Mouse (Mus musculus) bone marrow, adult 2 months (tissue): ENCODE data around the gene Mblac1. TPM values are rescaled to one million over a fixed set of nuclear protein-coding genes. Genes with fewer than 3 reads are reported as not detected.

ENCODE experiments used
- H3K27ac ChIP-seq: fragments of 200-500 bp; 2 replicates; pipeline ENCODE4 v1.5.1; 2012; ENCODE audit warnings: low read depth, mild to moderate bottlenecking, control low read depth, inconsistent platforms, low read length; ENCODE audit not compliant: control insufficient read depth, poor library complexity, insufficient read depth
- H3K4me1 ChIP-seq: fragments of 200-500 bp; 2 replicates; pipeline ENCODE4 v1.6.1; 2011; ENCODE audit warnings: low read length; ENCODE audit not compliant: control insufficient read depth, insufficient read depth
- H3K4me3 ChIP-seq: fragments of 200-500 bp; replicated peaks from 2 replicates; pipeline ENCODE3; 2011; ENCODE audit warnings: mild to moderate bottlenecking, low read depth, low read length, control low read depth; ENCODE audit not compliant: control insufficient read depth
- CTCF ChIP-seq: fragments of 200-500 bp; IDR thresholded peaks from 2 replicates; pipeline ENCODE4 v1.5.1; 2011; ENCODE audit warnings: low read length, control low read depth; ENCODE audit not compliant: control insufficient read depth, insufficient read depth
- POLR2A ChIP-seq: fragments of 200-500 bp; IDR thresholded peaks from 2 replicates; pipeline ENCODE4 v1.6.1; 2011; ENCODE audit warnings: low read depth, mild to moderate bottlenecking, control low read depth, low read length, borderline replicate concordance; ENCODE audit not compliant: control insufficient read depth
- WGBS: fragments of 180-500 bp; shearing (Covaris S2); methylation state at CpG from one replicate; pipeline ENCODE4 v1.1.7; 2018; 5-methylcytosine and 5-hydroxymethylcytosine counted together
- polyA plus RNA-seq: library from polyadenylated mRNA; stranded (reverse); fragments of >200 nt; gene quantifications from 2 replicates; pipeline ENCODE4 v1.2.4, GENCODE M21; 2011; ENCODE audit warnings: low replicate concordance; ENCODE audit not compliant: missing spikeins, insufficient read depth, insufficient read length

The Mblac1 gene
- polyA plus RNA-seq, 1 experiment = 2.3 TPM

DNA sequence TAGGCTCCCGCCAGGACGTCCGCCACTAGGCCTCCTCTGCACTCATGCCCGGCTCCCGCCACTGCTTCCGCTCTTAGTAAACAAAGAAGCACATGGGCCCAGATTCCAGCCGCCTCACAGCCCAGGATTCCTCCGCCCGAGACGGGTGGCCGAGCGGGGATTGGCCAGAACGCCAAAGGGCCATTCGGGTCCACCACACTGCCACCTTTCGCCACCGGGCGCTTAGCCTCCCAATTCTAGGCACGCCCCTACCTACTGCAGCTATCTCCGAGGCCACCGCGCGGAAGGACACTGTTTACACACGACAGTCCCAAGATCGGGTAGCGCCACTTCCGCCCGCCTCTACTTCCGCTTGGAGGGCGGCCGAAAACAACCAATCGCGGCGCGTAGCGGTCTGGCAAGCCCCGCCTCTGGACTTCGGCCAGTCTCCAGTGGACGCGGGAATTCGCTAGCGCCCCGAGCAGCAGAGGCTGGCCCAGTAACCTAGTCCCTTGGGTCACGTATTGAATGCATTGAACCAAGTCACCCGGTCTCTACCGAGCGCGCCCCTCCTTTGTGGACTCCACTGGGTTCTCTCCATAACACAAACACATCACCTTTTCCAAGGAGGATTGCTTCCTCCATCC lies 23.1 kb upstream of the Mblac1 start:
- under 1% methylated on average over 47 of the region's 47 CpGs for WGBS
- Histone ChIP-seq H3K4me3 (peak overlapping the region; percentile 82), H3K27ac (peak overlapping the region; percentile 84), H3K4me1 (no peaks in the 10 kb centered on the region; the same call in 1 of the 2 replicates)
- TF ChIP-seq POLR2A (peak; percentile 45; the same call in 1 of the 2 replicates), CTCF (no peak; the same call in 1 of the 2 replicates)

GRCm38 (mm10) chr5:138171695-138172491 lies 22.2 kb upstream of the Mblac1 start, which contains the start of the genes Ap4m1 and Mcm7:
Ap4m1 (plus strand) TSS chr5:138172002.
Mcm7 (minus strand) TSS chr5:138172422.
- Histone ChIP-seq H3K4me3 (peak within 1 kb of the TSS; percentile 82), H3K4me1 (no peaks in the 10 kb centered on the region; the same call in 1 of the 2 replicates), H3K27ac (peak within 1 kb of the TSS; percentile 84)
- TF ChIP-seq POLR2A (peak; percentile 78), CTCF (no peak)
- WGBS = under 1% methylated on average over 54 of the region's 54 CpGs

- TF ChIP-seq CTCF (no peak), POLR2A (no peak)
- Histone ChIP-seq H3K4me1 (no peaks in the 10 kb centered on the region; the same call in 1 of the 2 replicates), H3K4me3 (no peak overlapping the region), H3K27ac (no peak overlapping the region)
- WGBS = 49% methylated on average over 3 of the region's 3 CpGs
Observed at GRCm38 (mm10) chr5:138173217-138173616, 20.9 kb upstream of the Mblac1 start.

- H3K27ac ChIP-seq = peak within 1 kb of the TSS; percentile 57; the same call in 1 of the 2 replicates
- WGBS = under 1% methylated on average over 31 of the region's 31 CpGs
- no peaks in the 10 kb centered on the region; the same call in 1 of the 2 replicates for H3K4me1 ChIP-seq
- TF ChIP-seq CTCF (no peak), POLR2A (peak; percentile 97)
- H3K4me3 ChIP-seq = peak within 1 kb of the TSS; percentile 98
Observed at GRCm38 (mm10) chr5:138186950-138187638, 7.0 kb upstream of the Mblac1 start, which contains the start of the genes Taf6 and Cnpy4. Taf6 (minus strand) TSS chr5:138187451. Cnpy4 (plus strand) TSS chr5:138187485.

DNA sequence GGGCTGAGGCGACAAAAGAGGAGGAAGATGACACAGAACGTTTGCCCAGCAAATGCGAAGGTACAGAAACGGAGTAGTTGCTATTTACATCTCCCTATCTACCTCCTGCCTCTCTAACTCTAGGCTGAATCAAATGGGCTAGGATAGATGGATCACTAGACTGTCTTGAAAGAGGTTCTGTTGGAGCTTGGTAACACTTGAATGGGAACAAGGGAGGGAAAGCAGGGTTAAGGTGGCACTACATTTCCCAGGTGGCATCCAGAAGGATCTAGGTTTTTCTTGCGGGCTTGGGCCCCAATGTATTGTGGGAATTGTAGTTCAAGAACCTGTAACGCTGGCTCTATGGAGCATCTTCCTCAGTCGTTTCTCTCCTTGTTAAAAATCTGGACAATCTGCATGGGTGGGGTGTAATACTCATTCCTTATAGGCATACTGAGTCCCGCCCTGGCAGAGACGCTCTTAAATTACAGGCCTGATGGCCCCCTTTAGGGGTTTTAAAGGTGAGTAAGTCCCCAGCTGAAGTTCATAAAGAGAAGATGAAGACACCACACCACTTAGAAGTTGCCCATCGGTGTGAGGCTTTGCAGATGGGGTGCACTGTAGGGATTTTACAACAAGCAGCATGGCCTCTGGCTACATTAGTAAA lies 6.3 kb upstream of the Mblac1 start:
- H3K27ac ChIP-seq = 0 out of 2 replicates have a peak overlapping the region, but pooled peaks have one; percentile 10
- 0% methylated on average over 10 of the region's 10 CpGs for WGBS

GRCm38 (mm10) chr5:138194755-138195345 lies 736 bp downstream of the Mblac1 start:
- WGBS = 1% methylated on average over 29 of the region's 29 CpGs
- peak overlapping the region; percentile 93 for H3K4me3 ChIP-seq
- TF ChIP-seq POLR2A (no peak; the same call in 1 of the 2 replicates), CTCF (no peak)
- H3K4me1 ChIP-seq = no peaks in the 10 kb centered on the region; the same call in 1 of the 2 replicates
- H3K27ac ChIP-seq = peak overlapping the region; percentile 77

More for the DNA sequence above, 6.3 kb upstream of the Mblac1 start:
- peak overlapping the region; percentile 80 for H3K4me3 ChIP-seq
- TF ChIP-seq POLR2A = no peak
- TF ChIP-seq CTCF = no peak
- H3K4me1 ChIP-seq = no peaks in the 10 kb centered on the region; the same call in 1 of the 2 replicates

DNA sequence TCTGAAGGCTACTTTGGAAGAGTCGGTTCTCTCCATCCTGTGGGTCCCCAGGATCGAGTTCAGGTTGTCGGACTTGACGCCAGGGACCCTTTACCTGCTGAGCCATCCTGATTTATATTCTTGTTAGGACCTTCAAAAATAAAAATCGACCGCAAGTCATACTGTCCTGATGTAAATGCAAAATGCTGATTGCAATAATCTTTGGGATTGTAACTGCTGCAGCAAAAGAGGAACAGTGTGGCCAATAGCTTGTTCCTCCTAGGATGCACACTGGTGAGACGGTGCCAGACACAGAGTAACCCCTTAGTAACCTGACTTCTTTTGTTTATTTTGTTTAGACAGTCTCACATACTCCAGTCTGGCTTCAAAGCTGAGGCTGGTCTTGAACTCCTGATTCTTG lies 1.3 kb downstream of the Mblac1 start:
- Histone ChIP-seq H3K4me3 (peak overlapping the region; percentile 48), H3K27ac (no peak overlapping the region), H3K4me1 (no peaks in the 10 kb centered on the region; the same call in 1 of the 2 replicates)
- TF ChIP-seq POLR2A = no peak
- no peak for TF ChIP-seq CTCF
- WGBS = 24% methylated on average over 7 of the region's 7 CpGs
